Mouse (Mus musculus): ENCODE data around the gene Snx9. TPM values are rescaled to one million over a fixed set of nuclear protein-coding genes. Genes with fewer than 3 reads are reported as not detected.

The Snx9 gene
- polyA plus RNA-seq, 1 experiment, result 17.8 TPM

DNA sequence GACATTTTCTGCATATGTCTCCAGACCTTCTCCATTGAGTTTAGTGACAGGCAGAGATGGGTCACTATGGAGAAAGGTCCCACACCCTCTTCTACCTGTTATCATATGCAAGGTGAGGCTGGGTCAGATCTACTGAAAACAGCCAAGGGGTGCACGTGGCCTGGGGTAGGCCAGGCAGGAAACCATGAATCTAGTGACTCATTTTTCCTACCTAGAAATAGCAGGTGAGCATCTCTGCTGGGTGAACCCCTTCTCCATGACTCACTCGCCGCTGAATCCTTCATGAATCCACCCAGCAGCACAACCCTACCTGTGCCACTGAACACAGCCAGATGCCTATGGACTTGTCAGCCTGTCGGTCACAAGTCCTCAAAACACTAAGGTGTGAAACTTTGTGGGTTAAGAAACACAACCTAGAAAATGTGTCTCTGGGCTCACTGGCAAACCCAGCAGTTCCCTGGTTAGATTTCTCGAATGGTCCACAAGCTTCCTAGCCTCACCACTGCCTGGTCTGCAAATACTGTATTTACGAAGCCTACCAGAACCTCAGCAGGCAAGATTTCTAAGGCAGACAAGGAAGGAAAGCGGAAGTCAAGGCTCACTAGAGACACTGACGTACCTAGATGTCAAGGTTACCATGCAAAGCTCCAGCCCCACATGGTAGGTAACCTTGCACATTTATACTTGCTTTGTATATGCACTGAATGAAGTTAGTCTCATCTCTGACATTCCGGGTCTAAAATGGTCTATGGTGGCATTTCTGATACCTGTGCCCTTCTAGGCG lies 37.7 kb upstream of the Snx9 start:
- Histone ChIP-seq H3K4me3 (replicated peaks; ENCODE audit: insufficient read depth, low read depth, low read length) (no peak overlapping the region), H3K27me3 (ENCODE audit: control insufficient read depth, insufficient read depth, low read length) (no peaks in the 10 kb centered on the region), H3K4me1 (ENCODE audit: control insufficient read depth, insufficient read depth, low read length) (peaks cover 2% of the 10 kb centered on the region; the same call in 1 of the 2 replicates), H3K27ac (ENCODE audit: insufficient read depth, low read length) (no peak overlapping the region)
- TF ChIP-seq CTCF (IDR thresholded peaks at IDR 0.05; ENCODE audit: borderline replicate concordance, insufficient read depth, low read depth, low read length), result no peak
- TF ChIP-seq POLR2A (IDR thresholded peaks at IDR 0.05; ENCODE audit: borderline replicate concordance, insufficient read depth, low read length), result no peak
- WGBS, result 91% methylated on average over 10 of the region's 10 CpGs
- DNase-seq, result no peak

DNA sequence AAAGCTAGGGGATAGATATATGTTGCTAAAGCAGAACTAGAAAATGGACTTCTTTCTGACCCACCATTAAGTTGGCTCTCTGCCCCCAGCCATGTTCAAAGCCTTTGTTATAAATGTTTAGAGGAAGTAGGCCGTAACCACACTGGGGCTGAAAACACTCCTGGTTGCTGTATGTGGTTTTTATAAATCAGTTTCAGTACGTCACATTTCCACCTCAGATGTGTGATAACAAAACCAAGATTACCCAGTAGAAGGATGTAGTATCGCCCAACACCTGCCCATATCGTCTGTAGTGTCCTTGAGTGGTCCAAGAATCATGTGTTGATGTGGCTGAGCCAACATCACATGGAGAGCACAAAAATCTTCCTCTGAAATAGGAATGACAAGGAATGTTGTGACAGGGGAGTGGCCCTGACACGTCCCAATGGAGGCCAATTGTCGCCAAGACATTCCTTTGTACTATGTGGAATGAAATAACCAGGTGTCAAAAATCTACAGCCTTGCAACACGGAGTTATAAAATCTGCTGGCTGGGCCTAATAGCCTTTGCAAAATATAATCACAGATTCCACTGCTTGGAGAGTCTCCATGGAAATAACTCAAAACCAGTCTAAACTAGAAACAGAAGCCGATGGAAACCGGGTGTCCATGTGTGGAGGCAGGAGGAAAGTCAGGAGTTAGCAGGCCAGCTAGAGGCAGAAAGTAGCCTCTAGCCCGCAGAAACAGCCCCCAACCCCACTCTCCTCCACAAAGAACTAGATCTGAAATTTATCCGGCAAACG lies 36.6 kb upstream of the Snx9 start:
- no peak for DNase-seq
- WGBS, result 82% methylated on average over 12 of the region's 12 CpGs
- no peak overlapping the region for H3K4me3 ChIP-seq (replicated peaks; ENCODE audit: insufficient read depth, low read depth, low read length)
- TF ChIP-seq POLR2A (IDR thresholded peaks at IDR 0.05; ENCODE audit: borderline replicate concordance, insufficient read depth, low read length) (no peak), CTCF (IDR thresholded peaks at IDR 0.05; ENCODE audit: borderline replicate concordance, insufficient read depth, low read depth, low read length) (no peak)
- no peak overlapping the region for H3K27ac ChIP-seq (ENCODE audit: insufficient read depth, low read length)
- H3K27me3 ChIP-seq (ENCODE audit: control insufficient read depth, insufficient read depth, low read length), result no peaks in the 10 kb centered on the region
- H3K4me1 ChIP-seq (ENCODE audit: control insufficient read depth, insufficient read depth, low read length), result no peaks in the 10 kb centered on the region

DNA sequence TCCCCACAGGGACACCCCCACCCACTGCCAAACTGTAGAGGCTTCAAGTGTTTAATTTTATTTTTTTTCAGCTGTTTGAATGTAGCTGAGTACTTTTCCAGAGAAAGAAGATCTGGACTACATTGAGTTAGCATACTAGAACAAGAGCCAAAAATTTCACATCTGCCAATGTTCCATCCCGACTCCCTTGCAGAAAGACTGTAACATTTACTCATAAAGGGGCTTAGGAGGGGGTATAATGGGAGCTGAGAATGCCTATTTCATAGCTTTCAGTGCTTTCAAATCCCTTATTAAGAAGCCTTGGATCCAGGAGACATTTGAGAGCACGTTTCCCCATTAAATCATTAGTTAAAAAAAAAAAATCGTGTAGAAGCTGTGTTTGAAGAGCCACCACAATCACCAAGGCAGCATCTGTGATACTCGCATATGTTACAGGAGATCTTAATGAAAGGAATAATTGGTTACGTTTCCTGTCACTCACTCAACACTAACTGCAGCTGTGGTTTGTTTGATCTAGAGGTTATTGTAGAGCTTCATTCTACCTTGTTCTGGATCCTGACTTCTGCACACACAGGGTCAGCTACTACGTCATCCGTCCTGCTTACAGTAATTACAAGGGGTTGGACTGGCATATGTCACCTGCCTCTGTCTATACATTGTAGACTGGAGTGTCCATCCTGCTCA lies 35.8 kb upstream of the Snx9 start:
- no peak for DNase-seq
- Histone ChIP-seq H3K4me1 (ENCODE audit: control insufficient read depth, insufficient read depth, low read length) (no peaks in the 10 kb centered on the region), H3K27me3 (ENCODE audit: control insufficient read depth, insufficient read depth, low read length) (no peaks in the 10 kb centered on the region), H3K4me3 (replicated peaks; ENCODE audit: insufficient read depth, low read depth, low read length) (no peak overlapping the region), H3K27ac (ENCODE audit: insufficient read depth, low read length) (no peak overlapping the region)
- TF ChIP-seq CTCF (IDR thresholded peaks at IDR 0.05; ENCODE audit: borderline replicate concordance, insufficient read depth, low read depth, low read length), result no peak
- no peak for TF ChIP-seq POLR2A (IDR thresholded peaks at IDR 0.05; ENCODE audit: borderline replicate concordance, insufficient read depth, low read length)
- WGBS, result 85% methylated on average over 7 of the region's 7 CpGs

DNA sequence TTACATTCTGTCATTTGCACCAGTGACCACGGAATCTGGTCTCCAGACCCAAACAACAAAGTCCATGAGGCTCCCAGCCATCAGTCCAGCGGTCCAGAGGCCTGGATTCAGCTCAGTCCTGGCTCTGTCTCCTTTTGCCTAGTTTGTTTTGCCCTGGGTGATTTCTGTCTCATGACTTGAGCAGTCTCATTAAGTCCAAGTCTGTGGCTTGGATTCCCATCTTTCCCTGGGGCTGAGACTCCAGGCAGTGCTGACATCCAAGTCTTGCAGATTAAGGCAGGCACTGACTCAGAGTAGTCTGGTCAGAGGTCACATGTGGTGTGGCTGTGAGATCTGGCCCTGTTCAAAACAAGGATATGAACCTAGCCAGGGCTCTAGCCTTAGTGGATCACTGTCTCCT lies 35.2 kb upstream of the Snx9 start:
- H3K4me3 ChIP-seq (replicated peaks; ENCODE audit: insufficient read depth, low read depth, low read length), result no peak overlapping the region
- 66% methylated on average over 2 of the region's 2 CpGs for WGBS
- H3K27ac ChIP-seq (ENCODE audit: insufficient read depth, low read length), result no peak overlapping the region
- no peaks in the 10 kb centered on the region for H3K4me1 ChIP-seq (ENCODE audit: control insufficient read depth, insufficient read depth, low read length)
- no peak for TF ChIP-seq CTCF (IDR thresholded peaks at IDR 0.05; ENCODE audit: borderline replicate concordance, insufficient read depth, low read depth, low read length)
- no peak for TF ChIP-seq POLR2A (IDR thresholded peaks at IDR 0.05; ENCODE audit: borderline replicate concordance, insufficient read depth, low read length)
- no peak for DNase-seq
- no peaks in the 10 kb centered on the region for H3K27me3 ChIP-seq (ENCODE audit: control insufficient read depth, insufficient read depth, low read length)

DNA sequence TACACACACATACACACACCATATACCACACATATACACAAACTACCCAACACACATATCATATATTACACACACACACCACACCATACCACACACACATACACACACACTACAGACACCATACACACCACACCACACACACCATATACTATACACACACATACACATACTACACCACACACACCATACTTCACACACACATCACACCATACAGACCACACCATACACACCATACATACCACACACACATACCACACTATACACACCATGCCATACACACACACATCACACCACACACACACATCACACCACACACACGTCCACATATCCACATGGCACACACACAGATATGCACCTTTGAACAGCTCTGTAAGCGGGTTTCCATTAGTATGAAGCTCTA lies 34.3 kb upstream of the Snx9 start:
- 87% methylated on average over 2 of the region's 2 CpGs for WGBS

DNA sequence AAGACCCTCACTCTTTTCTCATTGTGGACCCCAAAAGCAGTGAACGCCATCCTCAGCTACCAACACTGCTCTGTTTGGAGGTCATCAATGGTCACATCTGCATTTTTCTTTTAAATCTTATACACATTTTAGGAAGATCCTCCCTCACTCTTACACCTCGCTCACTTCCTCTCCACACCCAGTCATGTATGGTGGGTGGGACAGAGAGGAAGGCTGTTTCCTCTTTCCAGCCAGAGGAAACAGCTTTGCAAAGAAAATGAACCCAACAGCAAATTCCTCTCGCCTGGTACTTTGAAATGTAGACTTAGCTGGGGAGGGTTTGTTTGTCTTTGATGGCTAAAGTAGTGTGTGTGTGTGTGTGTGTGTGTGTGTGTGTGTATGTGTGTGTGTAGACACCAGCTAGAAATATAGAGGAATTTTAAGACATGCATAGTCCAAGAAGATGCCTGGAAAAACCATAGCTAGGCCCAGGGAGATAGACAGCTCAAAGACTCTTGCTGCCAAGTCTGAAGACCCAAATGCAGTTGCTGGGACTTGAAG lies 33.2 kb upstream of the Snx9 start:
- Histone ChIP-seq H3K4me1 (ENCODE audit: control insufficient read depth, insufficient read depth, low read length) (no peaks in the 10 kb centered on the region), H3K27me3 (ENCODE audit: control insufficient read depth, insufficient read depth, low read length) (no peaks in the 10 kb centered on the region), H3K27ac (ENCODE audit: insufficient read depth, low read length) (no peak overlapping the region), H3K4me3 (replicated peaks; ENCODE audit: insufficient read depth, low read depth, low read length) (no peak overlapping the region)
- no peak for TF ChIP-seq POLR2A (IDR thresholded peaks at IDR 0.05; ENCODE audit: borderline replicate concordance, insufficient read depth, low read length)
- no peak for TF ChIP-seq CTCF (IDR thresholded peaks at IDR 0.05; ENCODE audit: borderline replicate concordance, insufficient read depth, low read depth, low read length)
- no peak for DNase-seq
- 90% methylated on average over 3 of the region's 3 CpGs for WGBS

More for the DNA sequence above, 34.3 kb upstream of the Snx9 start:
- Histone ChIP-seq H3K4me3 (replicated peaks; ENCODE audit: insufficient read depth, low read depth, low read length) (no peak overlapping the region), H3K27ac (ENCODE audit: insufficient read depth, low read length) (no peak overlapping the region), H3K4me1 (ENCODE audit: control insufficient read depth, insufficient read depth, low read length) (no peaks in the 10 kb centered on the region), H3K27me3 (ENCODE audit: control insufficient read depth, insufficient read depth, low read length) (no peaks in the 10 kb centered on the region)
- TF ChIP-seq CTCF (IDR thresholded peaks at IDR 0.05; ENCODE audit: borderline replicate concordance, insufficient read depth, low read depth, low read length), result no peak
- no peak for TF ChIP-seq POLR2A (IDR thresholded peaks at IDR 0.05; ENCODE audit: borderline replicate concordance, insufficient read depth, low read length)
- DNase-seq, result no peak

DNA sequence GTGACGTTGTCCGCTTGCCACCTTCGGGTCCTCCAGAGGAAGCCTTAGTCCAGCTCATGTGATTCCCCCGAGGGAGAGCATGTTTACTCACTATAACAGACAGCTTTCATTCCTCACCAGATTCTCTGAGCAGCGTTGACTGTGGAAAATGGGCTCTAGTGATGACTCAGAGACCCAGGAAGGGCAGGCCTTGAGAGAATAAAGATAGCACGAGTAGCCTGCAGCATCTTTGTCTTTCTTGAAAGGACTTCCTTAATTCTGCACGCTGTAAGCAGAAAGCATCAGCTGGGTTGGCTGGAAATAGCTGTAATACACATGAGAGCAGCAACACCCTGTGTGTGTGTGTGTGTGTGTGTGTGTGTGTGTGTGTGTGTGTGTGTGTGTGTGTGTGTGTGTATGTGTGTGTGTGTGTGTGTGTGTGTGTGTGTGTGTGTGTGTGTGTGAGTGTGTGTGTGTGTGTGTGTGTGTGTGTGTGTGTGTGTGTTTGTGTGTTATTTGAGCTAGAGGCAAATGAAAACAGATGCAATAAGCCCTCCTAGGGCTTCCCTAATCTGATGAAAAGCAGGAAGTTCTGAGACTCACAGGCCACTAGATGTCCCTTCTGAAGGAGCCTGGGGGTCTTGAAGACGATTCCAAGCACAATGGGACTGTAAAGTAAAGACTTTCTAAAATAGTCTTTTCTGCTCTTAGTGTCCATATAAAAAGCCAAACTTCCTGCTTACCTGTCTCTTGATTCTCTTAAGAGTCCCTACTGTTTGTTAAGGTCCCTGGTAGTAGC lies 27.1 kb upstream of the Snx9 start:
- H3K27ac ChIP-seq (ENCODE audit: insufficient read depth, low read length), result no peak overlapping the region
- no peak for DNase-seq
- no peak overlapping the region for H3K4me3 ChIP-seq (replicated peaks; ENCODE audit: insufficient read depth, low read depth, low read length)
- H3K27me3 ChIP-seq (ENCODE audit: control insufficient read depth, insufficient read depth, low read length), result no peaks in the 10 kb centered on the region
- H3K4me1 ChIP-seq (ENCODE audit: control insufficient read depth, insufficient read depth, low read length), result no peaks in the 10 kb centered on the region
- 59% methylated on average over 8 of the region's 8 CpGs for WGBS
- TF ChIP-seq CTCF (IDR thresholded peaks at IDR 0.05; ENCODE audit: borderline replicate concordance, insufficient read depth, low read depth, low read length) (no peak), POLR2A (IDR thresholded peaks at IDR 0.05; ENCODE audit: borderline replicate concordance, insufficient read depth, low read length) (no peak)
